Mouse (Mus musculus): Measurements from ENCODE around the gene Ccl4.

The Ccl4 gene

GRCm38 (mm10) chr11:83662204-83662603 lies at the start of gene Ccl4:
TSS of gene Ccl4 (plus strand) at chr11:83662584.
- no peak for DNase-seq

DNA sequence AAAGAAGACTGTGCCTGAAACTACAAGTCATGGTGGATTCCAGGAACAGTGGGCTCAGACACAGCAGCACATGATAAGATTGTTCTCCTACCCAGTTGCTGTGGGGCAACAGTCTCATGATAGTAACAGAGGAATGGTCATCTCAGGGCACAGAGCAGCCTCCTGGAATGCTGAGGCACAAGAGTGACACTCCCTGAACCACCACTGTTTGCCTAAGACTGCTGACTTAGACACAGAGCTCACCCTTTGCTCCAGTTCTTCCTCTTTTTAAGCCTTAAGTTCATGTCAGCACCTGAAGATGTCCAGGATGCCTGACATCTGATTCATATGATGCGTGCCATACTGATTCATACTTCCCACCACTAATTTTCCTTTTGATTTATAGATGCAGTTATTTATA lies 45.8 kb upstream of the Ccl4 start:
- DNase-seq, result no peak

DNA sequence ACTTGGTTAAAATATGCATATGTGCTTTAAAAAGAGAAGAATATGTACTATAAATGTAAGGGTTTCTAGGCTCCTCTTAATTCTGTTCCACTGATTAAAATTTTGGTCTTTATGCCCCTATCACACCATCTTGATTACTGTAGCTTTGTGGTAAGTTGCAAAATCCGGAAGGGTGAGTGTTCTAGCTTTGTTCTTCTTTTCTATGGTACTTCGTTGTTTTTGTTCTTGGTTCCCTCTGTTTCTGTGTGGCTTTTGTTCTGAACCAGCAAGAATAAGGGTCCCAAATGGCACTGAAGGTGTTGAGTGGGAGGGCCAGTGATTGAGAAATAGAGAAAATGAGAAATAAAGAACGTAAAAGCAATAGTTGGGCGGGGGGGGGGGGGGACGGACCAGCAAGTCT lies 44.1 kb upstream of the Ccl4 start:
- no peak for DNase-seq

DNA sequence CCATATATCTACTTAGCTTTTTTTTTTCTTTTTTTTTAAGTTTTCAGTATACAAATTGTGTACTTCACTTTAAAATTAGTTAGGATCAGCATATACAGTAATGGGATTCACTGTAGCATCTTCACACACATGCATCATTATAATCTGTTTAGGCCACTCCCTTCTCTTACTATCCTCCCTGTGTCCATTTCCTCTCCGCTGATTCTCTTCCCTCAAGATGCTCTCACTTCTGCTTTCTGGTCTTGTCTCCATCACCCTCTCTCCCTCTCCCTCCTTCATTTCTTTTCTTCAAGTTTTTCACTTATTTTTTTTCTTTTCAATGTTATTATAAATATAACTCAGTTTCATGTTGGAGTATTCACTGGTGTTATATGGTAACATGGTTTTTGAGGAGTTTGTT lies 43.3 kb upstream of the Ccl4 start:
- DNase-seq, result no peak

DNA sequence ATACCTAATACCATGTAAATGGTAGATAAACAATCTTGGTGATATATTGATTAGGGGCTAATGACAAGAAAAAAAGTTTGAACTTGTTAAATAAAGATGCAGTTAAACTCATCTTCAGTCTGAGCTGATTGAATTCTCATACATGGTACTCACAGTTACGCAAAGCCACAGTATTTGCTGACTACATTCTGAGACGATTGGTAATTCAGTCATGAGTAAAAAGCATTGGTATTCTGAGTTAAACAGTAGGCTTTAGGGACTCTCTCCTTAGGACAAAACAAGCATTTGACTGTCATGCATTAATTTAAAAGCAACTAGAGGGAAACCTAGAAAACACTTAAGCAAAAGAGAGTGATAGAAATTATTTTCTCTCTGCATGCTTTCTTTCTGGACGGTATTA lies 38.8 kb upstream of the Ccl4 start:
- DNase-seq, result no peak

DNA sequence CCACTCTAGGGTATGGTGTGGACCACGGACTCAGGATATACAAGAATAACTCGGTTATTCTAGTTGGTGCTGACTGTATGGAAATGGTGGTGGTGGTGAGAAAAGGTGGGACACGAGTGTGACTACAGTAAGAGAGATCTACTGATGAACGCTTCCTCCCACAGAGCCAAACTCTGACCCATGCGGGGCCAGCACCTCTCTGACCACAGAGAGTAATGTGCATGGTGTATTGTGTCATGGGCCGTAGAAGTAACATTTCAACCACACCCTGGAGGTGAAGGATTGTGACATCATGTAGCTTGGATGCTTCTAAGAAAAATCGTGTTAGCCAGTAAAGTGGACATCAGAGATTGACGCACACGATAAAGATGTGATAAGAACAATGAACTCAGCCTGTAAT lies 33.6 kb upstream of the Ccl4 start:
- DNase-seq, result no peak

GRCm38 (mm10) chr11:83630630-83631029 lies 31.8 kb upstream of the Ccl4 start:
- DNase-seq, result no peak

GRCm38 (mm10) chr11:83631065-83631464 lies 31.3 kb upstream of the Ccl4 start:
- no peak for DNase-seq

DNA sequence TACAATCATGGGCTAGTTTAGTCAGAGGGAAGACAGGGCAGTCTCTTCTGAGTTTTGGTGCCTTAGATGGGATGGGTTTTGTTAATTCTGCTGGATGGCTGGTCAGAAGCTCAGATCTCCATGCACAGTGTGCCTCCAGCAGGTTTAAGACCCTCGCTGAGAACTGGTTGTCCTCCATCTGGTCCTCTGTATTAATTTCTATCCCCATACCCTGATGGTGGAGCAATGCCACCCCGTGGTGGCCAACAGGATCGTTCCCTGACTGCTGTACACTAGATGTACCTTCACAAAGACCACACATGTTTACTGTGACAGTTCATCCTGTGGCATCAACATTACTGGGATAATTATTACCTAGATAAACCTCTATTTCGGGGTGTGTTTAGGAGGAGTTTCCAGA lies 29.6 kb upstream of the Ccl4 start:
- DNase-seq, result no peak

DNA sequence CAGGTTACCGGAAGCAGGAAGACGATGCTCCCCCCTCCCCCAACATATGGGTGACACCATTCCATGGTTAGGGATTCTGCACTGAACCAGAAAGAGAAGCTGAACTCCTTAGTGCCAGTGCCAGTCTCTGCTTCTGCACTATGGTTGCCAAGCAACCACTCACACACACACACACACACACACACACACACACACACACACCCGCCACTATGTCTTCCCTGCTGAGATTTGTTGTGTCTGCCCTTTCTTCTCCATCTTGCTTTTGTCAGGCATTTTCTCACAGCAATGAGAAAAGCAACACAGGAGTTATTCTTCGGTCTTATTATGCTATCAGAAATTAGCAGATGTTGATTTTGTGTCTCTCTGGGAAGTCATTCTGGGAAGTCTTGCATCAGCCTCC lies 28.0 kb upstream of the Ccl4 start:
- DNase-seq, result no peak

DNA sequence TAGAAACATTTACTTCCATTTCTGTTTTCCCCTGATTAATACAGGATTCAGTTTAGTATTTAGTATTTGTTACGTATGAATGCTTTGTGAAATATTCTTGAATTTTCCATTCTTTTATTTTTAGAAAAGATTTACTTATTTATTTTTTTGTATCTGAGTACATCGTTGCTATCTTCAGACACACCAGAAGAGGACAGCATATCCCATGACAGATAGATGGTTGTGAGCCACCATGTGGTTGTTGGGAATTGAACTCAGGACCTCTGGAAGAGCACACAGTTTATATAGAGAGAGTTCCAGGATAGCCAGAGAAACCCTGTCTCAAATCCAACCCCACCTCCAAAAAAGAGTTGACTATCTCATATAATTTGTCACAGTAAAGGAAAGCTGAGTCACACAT lies 27.5 kb upstream of the Ccl4 start:
- no peak for DNase-seq

- DNase-seq, result no peak
Measured at GRCm38 (mm10) chr11:83636742-83637235, 25.6 kb upstream of the Ccl4 start.

GRCm38 (mm10) chr11:83638934-83639333 lies 23.4 kb upstream of the Ccl4 start:
- DNase-seq, result no peak

GRCm38 (mm10) chr11:83639533-83639932 lies 22.9 kb upstream of the Ccl4 start:
- peak; percentile 15 for DNase-seq

DNA sequence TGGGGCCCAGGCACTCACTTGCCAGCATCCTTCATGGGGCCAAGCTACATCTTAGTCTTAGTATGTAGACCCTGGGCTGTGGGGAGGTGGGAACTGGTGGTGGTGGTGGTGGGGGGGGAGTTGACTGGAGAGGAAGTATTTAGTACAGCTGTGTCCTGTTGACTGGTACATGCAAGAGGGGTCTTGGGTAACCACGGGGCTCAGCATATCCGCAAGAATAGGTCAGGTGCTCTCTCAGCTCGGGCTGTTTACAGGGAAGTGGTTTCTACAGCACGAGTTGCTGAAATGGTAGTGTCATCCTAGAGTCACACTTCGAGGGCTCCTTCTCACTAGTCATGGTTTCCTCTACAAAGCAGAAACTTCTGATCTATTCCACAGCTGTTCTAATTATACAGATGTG lies 22.2 kb upstream of the Ccl4 start:
- peak; percentile 27 for DNase-seq

DNA sequence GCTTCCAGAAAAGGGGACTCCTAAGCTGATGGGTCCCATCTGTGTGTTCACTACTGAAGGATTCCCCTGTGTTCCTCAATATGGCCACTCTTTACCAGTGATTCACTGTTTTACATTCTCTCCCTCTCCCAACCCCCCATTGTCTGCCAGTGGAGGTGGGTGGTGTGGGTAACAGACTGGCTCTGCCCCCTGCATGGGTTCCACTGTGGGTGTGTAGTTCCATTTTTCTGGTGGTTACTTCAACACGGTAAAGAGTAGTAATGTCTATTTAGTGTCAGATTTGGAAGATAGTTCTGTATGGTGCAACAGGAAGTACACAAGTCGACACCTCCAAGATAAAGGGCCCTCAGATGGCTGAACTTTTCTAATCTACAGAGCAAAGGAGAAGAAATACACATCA lies 21.2 kb upstream of the Ccl4 start:
- no peak for DNase-seq

- DNase-seq, result no peak
Measured at GRCm38 (mm10) chr11:83645521-83645920, 16.9 kb upstream of the Ccl4 start, which contains the start of gene Rpl9-ps1. TSS of gene Rpl9-ps1 (minus strand) at chr11:83645621.

DNA sequence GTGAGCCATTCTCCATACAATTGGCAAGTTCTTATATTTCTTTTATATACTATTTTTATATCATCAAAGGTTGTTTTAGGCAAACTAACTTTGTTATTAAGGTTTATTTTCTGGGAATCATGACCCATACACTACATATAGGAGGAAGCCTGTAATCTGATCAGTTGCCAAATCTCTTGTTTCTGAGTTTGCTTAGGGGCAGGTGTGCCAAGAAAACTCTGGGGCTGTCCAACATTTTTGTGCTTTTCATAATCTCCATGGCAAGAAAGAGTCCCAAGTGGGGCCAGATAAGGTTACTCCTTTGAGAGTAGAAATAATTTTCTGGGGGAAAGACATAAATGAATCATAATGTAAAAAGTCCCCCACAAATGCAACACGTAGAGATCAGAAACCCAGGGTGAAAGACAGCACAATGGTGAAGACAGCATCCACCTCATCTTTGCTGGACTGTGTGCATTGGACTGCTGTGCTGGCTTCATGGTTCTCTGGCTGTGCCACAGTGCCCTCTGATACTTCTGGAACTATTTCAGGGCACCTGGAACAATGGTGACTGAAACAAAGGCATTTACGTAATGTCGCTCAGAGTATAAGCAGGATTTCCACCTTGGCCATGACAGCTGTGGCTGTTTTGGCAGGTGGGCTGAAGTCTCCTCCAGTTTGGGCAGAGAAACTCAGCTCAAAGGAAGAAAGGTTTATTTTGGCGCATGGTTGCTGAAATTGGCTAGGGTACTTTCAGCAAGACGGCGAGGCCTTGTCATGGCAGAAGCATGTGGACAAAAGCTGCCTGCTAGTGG lies 15.8 kb upstream of the Ccl4 start:
- no peak for DNase-seq

DNA sequence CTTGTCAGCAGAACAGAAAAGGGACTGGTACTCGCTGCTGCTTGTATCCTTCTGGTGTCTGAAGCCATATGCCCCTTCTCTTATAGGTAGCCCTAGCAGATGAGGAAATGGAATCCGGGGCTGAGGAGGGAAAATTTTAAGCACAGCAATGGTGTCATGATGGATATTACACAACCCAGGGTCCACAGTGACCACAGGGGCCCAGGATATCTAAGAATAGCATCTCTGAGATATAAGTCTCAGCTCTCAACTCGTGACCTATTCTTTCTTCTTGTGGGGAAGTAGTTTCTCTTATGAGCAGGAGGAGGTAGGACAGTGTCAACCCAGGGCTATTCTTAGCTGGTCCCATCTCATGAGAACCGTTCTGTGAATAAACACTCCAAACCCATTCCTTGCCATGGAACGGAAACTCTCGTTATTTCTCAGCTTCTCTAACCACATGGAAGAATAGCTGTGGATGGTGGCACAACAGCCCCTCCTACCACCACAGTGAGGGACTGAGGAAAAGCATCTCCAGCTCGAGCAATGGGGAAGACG lies 13.0 kb upstream of the Ccl4 start, which contains the start of gene Ccl3:
Gene Ccl3, minus strand, starts transcription at position 51 of the 537 bp plus-strand sequence.
- no peak for DNase-seq

DNA sequence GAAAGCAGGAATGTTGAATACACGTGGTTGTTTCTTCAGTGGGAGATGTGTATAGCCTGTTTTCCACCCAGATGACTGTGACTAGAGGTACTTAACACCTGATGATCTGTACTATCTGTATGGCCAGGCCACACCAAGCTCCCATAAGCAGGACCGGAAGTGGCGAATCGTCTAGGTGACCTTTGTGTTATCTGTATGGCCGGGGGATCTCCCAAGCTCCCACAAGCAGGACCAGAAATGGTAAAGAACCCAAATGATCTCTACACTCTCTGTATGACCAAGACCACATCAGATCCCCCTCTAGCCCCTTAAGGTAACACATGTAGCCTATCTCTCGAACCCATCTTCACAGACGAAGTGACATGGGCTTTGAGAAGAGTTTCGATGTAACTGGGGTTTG lies 7.8 kb upstream of the Ccl4 start:
- no peak for DNase-seq

GRCm38 (mm10) chr11:83657508-83657907 lies 4.9 kb upstream of the Ccl4 start:
- no peak for DNase-seq

GRCm38 (mm10) chr11:83658797-83659196 lies 3.6 kb upstream of the Ccl4 start:
- DNase-seq, result no peak

GRCm38 (mm10) chr11:83663532-83663931 lies 1.1 kb downstream of the Ccl4 start:
- no peak for DNase-seq

- no peak for DNase-seq
Measured at GRCm38 (mm10) chr11:83671743-83672142, 9.4 kb downstream of the Ccl4 start.

DNA sequence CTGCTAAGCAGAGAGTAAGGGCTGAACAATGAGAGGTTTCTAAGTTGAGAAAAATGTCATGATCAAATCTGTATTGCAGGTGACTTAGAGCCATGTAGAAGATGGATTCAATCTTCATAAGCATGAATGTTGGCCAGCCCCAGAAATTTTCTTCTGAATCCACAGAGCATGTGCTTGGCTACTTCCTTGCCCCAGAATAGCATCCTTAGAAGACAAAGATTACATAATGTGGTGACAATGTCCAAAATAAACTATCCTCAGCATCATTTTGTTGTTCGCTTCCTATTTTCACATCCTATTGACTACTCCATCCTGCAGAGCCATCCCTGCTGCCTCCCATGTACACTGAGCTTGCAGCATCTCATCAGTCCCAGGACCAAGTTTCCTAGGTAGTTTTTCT lies 13.3 kb downstream of the Ccl4 start:
- no peak for DNase-seq
